Mouse (Mus musculus) heart, adult 9 months (tissue): ENCODE measurements at regions not wholly inside any gene's neighbourhood (a gene's known extent, or its start where the extent isn't known, plus 50 kb on each side); places are given as distances from the start of the nearest gene placed in this dataset.

Experiments
- DNase-seq, 2 experiments: peaks; one replicate each; pipeline ENCODE4 v3.0.0; 2022; ENCODE audit warnings: low spot score in 2 of 2

GRCm38 (mm10) chr6:81323690-81324089 is 599.8 kb upstream of the Gcfc2 start:
- DNase-seq, result no peak

- DNase-seq, result no peak
Observed at GRCm38 (mm10) chr6:81363969-81364529, 559.4 kb upstream of the Gcfc2 start.

GRCm38 (mm10) chr6:81388484-81388883 is 535.0 kb upstream of the Gcfc2 start:
- no peak for DNase-seq

GRCm38 (mm10) chr6:81403122-81403521 is 520.3 kb upstream of the Gcfc2 start:
- no peak for DNase-seq

GRCm38 (mm10) chr6:81413611-81414010 is 509.9 kb upstream of the Gcfc2 start:
- no peak for DNase-seq

- no peak for DNase-seq
Observed at GRCm38 (mm10) chr6:81434745-81435144, 488.7 kb upstream of the Gcfc2 start.

GRCm38 (mm10) chr6:81438951-81439722 is 484.3 kb upstream of the Gcfc2 start:
- no peak for DNase-seq

- no peak for DNase-seq
Observed at GRCm38 (mm10) chr6:81441396-81441795, 482.1 kb upstream of the Gcfc2 start.

- DNase-seq, result no peak
Observed at GRCm38 (mm10) chr6:81446019-81446800, 477.3 kb upstream of the Gcfc2 start.

- DNase-seq, result no peak
Observed at GRCm38 (mm10) chr6:81447701-81448100, 475.8 kb upstream of the Gcfc2 start.

GRCm38 (mm10) chr6:81448366-81448765 is 475.1 kb upstream of the Gcfc2 start:
- DNase-seq, result no peak

GRCm38 (mm10) chr6:81461095-81461494 is 462.4 kb upstream of the Gcfc2 start:
- no peak for DNase-seq

- DNase-seq, result no peak
Observed at GRCm38 (mm10) chr6:81464442-81464841, 459.0 kb upstream of the Gcfc2 start.

- no peak for DNase-seq
Observed at GRCm38 (mm10) chr6:81466536-81466935, 456.9 kb upstream of the Gcfc2 start.

GRCm38 (mm10) chr6:81471340-81471955 is 452.0 kb upstream of the Gcfc2 start:
- DNase-seq, result no peak

GRCm38 (mm10) chr6:81472506-81472905 is 451.0 kb upstream of the Gcfc2 start:
- no peak for DNase-seq

- no peak for DNase-seq
Observed at GRCm38 (mm10) chr6:81474786-81475185, 448.7 kb upstream of the Gcfc2 start.

GRCm38 (mm10) chr6:81487006-81487405 is 436.5 kb upstream of the Gcfc2 start:
- no peak for DNase-seq

GRCm38 (mm10) chr6:81496239-81496638 is 427.2 kb upstream of the Gcfc2 start:
- DNase-seq, result no peak

GRCm38 (mm10) chr6:81517185-81517584 is 406.3 kb upstream of the Gcfc2 start:
- DNase-seq, result no peak

- DNase-seq, result no peak
Observed at GRCm38 (mm10) chr6:81562260-81562659, 361.2 kb upstream of the Gcfc2 start.

- no peak for DNase-seq
Observed at GRCm38 (mm10) chr6:81563192-81563591, 360.3 kb upstream of the Gcfc2 start.
